Mouse (Mus musculus) heart, postnatal 10 days (tissue): ENCODE results near the gene Lgals8. TPM values are rescaled to one million over a fixed set of nuclear protein-coding genes. Genes with fewer than 3 reads are reported as not detected.

Experiments used
- DNase-seq, 2 experiments: peaks; one replicate each; pipeline ENCODE4 v3.0.0; 2021
- intact Hi-C: fragments of 180-260 bp; cut with DNase I; formaldehyde crosslinking; loops from one replicate; pipeline ENCODE4 v1.15.1; 2025
- total RNA-seq, 2 experiments: library from RNA; stranded (reverse); gene quantifications; 2 replicates each; pipeline ENCODE4 v1.2.3; 2021

Gene Lgals8
- total RNA-seq, 2 experiments from 2014 or later: 37.3 to 39.0 TPM

GRCm38 (mm10) chr13:12461730-12462119 lies 3.0 kb downstream of the Lgals8 start:
- intact Hi-C loops: loop anchor here (2.0 to 5.0 kb wide), 2 partner anchors 107 to 204 kb away; partner anchors contain the start of gene Mtr
- peak in 1 of 2 experiments; percentile 49 for DNase-seq

- intact Hi-C loops: loop anchor here (5.0 kb wide), 1 partner anchor 204 kb away; the partner anchor contains the start of gene Mtr
- DNase-seq: peak; percentile 97
Measured at GRCm38 (mm10) chr13:12460881-12461729, 3.6 kb downstream of the Lgals8 start.

DNA sequence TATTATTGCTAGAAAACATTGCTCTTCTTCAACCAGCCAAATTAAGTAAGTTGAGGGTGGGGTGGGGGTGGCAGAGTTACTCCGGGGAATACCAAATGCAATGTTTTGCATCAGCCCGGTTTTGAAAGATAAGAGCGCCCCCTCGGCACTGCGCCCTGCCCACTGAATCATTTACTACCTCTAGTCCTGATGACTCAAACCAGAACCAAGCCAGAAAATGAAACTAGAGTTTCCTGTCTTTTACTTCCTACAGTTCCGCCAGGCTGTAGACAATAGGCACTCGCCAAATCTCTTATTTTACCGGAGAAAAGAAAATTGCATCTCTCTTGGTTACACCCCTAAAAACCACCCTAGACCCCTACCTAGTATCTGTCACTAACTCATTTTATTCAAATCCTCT lies 4.3 kb downstream of the Lgals8 start:
- peak; percentile 54 to 60 for DNase-seq
- intact Hi-C loops: loop anchor here (5.0 kb wide), 1 partner anchor 203 kb away; the partner anchor contains the start of gene Mtr

DNA sequence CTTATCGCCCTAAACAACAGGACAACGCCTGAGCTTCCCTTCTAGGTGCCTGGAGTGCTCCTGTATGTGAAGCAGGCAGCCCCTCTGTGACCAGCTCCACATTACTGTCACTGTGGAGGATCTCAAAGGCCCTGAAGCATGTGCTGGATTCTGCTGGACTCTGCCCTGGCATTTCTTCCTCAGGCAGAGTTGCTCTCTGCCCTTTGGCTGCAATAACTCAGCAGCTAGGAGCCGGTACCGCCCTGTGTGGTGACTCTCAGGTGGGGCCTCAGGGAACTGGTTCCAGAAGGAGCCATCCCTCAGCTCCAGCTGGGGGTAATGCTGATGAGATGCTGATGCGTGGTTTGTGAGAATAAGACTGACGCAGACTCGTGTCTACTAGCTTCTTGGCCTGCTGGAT lies 8.0 kb downstream of the Lgals8 start:
- DNase-seq: no peak
- intact Hi-C loops: no loop called here

GRCm38 (mm10) chr13:12454686-12455390 lies 9.9 kb downstream of the Lgals8 start:
- intact Hi-C loops: no loop called here
- DNase-seq: no peak

DNA sequence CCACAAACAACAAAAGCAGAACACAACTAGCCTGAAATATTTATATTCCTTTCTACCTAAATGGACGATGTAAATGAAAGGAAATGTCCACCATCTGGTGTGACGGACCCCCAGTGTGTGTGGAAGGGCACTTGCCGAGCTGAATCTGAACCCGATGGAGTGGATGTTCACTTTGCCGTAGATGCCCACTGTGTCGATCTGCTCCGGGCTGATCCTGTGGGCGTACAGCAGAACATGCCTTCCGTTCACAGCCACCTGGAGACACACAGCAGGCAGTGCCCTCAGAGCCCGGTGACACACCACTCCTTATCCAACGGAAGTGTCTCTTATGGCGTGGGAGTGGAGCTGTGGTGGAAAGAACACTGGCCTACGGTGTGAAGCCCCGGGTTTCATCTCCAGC lies 11.6 kb downstream of the Lgals8 start:
- DNase-seq: no peak
- intact Hi-C loops: no loop called here

- intact Hi-C loops: no loop called here
Measured at GRCm38 (mm10) chr13:12442008-12442587, 22.6 kb downstream of the Lgals8 start.

GRCm38 (mm10) chr13:12440813-12441212 lies 23.9 kb downstream of the Lgals8 start:
- intact Hi-C loops: no loop called here
- no peak for DNase-seq

More at GRCm38 (mm10) chr13:12442008-12442587, 22.6 kb downstream of the Lgals8 start:
- peak; percentile 67 to 72 for DNase-seq

DNA sequence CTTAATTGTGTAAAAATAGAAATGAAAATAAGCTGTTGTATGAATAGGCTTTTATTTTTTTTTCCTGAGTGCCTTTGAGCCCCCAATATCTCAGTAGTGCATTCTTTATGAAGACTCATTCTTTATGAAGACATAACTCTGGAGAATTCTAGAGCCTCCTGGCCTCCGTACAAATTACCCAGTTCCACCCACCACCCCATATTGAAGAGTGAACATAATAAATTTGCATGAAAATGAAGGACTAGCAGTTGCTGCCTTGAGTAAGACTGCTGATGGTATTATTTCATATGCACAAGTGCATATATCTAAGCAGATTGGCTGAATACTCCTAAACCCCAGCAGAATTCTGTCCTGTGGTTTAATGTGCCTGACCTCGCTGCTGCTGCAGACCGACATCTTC lies 25.2 kb downstream of the Lgals8 start:
- intact Hi-C loops: no loop called here
- DNase-seq: no peak

- peak in 1 of 2 experiments; percentile 6 for DNase-seq
- intact Hi-C loops: no loop called here
Measured at GRCm38 (mm10) chr13:12433843-12434242, 30.9 kb downstream of the Lgals8 start.

DNA sequence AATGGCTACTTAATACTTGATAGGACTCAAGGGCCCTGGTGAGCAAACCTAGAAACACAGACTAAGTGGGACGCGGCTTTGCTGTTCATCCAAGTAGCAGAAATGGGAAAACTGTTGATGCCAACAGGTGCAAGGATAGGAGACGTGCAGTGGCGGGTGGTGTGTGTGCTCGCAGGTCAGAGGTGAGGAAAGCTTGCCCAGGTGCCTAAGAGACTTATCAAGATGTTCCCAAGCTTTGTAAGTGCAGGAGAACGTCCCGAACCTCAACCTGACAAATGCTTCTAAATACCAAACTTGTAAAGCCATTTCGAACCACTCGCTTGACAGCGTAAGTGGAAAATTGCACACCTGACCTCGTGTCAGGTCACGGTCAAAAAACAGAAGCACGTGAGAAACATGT lies 36.2 kb downstream of the Lgals8 start:
- intact Hi-C loops: no loop called here
- DNase-seq: no peak

- no peak for DNase-seq
- intact Hi-C loops: no loop called here
Measured at GRCm38 (mm10) chr13:12420596-12420995, 44.1 kb downstream of the Lgals8 start.

DNA sequence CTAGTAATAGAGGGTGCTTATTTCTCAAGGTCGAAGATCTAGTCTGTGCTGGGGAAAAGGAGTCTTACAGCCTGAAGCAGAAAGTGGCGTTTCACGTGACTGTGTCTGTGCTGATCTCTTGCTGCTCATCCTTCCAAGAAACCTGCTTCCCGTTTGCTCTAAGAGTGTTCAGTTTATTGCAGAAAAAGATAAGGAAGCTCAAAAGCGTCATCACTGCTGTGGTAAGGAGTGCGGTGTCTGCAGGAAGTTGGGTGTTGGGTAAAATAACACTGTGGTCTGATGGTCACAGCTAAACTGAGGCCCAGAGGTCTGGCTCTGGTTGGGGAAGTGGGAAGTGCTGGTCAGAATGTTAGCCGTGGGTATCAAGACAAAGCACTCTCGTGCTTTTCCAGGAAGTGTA lies 52.7 kb downstream of the Lgals8 start:
- peak; percentile 13 to 27 for DNase-seq
- intact Hi-C loops: no loop called here

GRCm38 (mm10) chr13:12408343-12409066 lies 56.2 kb downstream of the Lgals8 start:
- intact Hi-C loops: no loop called here
- no peak for DNase-seq

- DNase-seq: no peak
- intact Hi-C loops: no loop called here
Measured at GRCm38 (mm10) chr13:12395571-12395970, 69.2 kb downstream of the Lgals8 start.

DNA sequence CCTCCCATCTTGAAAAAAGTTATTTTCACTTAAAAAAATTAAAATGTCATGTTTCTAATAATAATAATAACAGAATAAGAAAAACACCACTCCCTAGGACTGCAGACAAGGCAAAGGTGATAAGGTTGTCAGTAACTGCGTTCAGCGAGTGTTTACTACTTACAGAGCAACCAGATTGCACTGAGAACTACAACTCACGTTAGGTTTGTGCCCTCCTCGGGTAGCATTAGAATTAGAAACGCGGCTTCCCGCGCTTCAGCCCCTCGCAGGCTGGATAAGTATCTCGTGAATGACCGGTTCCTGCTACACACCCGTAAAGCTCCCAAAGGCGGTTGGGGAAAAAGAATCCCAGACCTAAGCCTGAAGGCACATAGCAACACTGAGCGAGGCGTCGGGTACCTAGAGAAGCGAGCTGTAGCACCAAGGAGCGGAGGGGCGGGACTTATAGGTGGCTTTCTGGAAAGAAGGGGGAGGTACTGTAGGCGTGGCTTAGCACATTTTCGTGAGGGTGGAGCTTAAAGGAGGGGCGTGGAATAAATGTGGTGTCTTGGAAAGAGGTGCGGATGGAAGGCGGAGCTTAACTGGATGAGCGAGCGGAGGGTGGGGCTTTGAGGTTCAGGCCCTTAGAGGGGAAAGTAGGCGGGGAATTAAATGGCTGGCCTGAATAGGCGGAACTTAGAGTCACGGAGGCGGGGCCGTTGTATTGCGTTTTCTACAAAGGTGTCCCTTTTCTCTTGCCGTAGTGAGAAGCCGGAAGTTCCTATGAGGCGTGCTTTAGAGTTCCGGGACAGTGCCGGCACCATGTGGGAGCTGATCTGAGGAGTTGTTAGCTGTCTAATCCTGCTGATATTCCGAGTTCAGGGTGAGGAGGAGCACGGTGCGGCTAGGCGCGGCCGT lies 69.9 kb downstream of the Lgals8 start, which contains the start of gene Heatr1:
Gene Heatr1, plus strand, starts transcription at position 419 of the 897 bp plus-strand sequence.
- intact Hi-C loops: loop anchor here (5.0 kb wide), 1 partner anchor 138 kb away; the partner anchor contains the start of gene Mtr

More for the DNA sequence above, 69.9 kb downstream of the Lgals8 start, which contains the start of gene Heatr1:
- DNase-seq: peak; percentile 96 to 98
